In genomic region chr2:155540822-155541458, GRCm38 (mm10) we compare ENCODE assay signal across 9 mouse cellular contexts. TPM values are rescaled to one million over a fixed set of nuclear protein-coding genes. Genes with fewer than 3 reads are reported as not detected.
A peak's percentile ranks its signal among the peaks of the same experiment; 100 is the strongest.
DNase-seq lines count a peak whose midpoint lies in the region; ATAC-seq lines count a peak whose summit lies in the region.
"Had no signal": no experiment of that assay in that cellular context is flagged by ENCODE, and none has a peak within 500 bp of the region (broad histone marks: within the 10 kb centered on the region; RNA-seq: fewer than 3 reads in every experiment).

No protein-coding gene starts in this region.

- no peak overlapping the region for H3K27ac ChIP-seq in midbrain, embryonic 10.5 days (replicated peaks)
- no peak overlapping the region for H3K27ac ChIP-seq in forebrain, embryonic 15.5 days (replicated peaks)
- H3K27ac ChIP-seq: liver, embryonic 14.5 days had no signal

- H3K4me1 ChIP-seq in midbrain, embryonic 10.5 days, result no peaks in the 10 kb centered on the region
- H3K4me1 ChIP-seq in forebrain, embryonic 15.5 days, result no peaks in the 10 kb centered on the region

- DNase-seq in gastrocnemius, adult 18-20 months (ENCODE audit: low spot score), result peak; percentile 85
- DNase-seq in gastrocnemius, postnatal 4 days (ENCODE audit: low spot score in 2 of 2), result no peak
- peak; percentile 40 for DNase-seq in NIH3T3 (ENCODE audit: low read depth)
- DNase-seq in fat pad, adult 2 months (ENCODE audit: extremely low read depth, low read depth, low spot score), result peak; percentile 82
- peak; percentile 70 for DNase-seq in kidney, adult 9 months
- no peak for DNase-seq in retina, postnatal 1 day
- DNase-seq in midbrain, embryonic 10.5 days (ENCODE audit: low spot score), result no peak

- no peak overlapping the region for H3K4me3 ChIP-seq in midbrain, embryonic 10.5 days
- no peak overlapping the region for H3K4me3 ChIP-seq in forebrain, embryonic 15.5 days

- WGBS in midbrain, embryonic 10.5 days, result 80% methylated on average over 6 of the region's 6 CpGs
- 65% methylated on average over 6 of the region's 6 CpGs for WGBS in forebrain, embryonic 15.5 days

- no peaks in the 10 kb centered on the region for H3K9me3 ChIP-seq in midbrain, embryonic 10.5 days (replicated peaks)
- no peaks in the 10 kb centered on the region for H3K9me3 ChIP-seq in forebrain, embryonic 15.5 days

- H3K4me2 ChIP-seq in forebrain, embryonic 15.5 days (replicated peaks), result no peak overlapping the region

- no peaks in the 10 kb centered on the region for H3K36me3 ChIP-seq in midbrain, embryonic 10.5 days
- H3K36me3 ChIP-seq in forebrain, embryonic 15.5 days, result no peaks in the 10 kb centered on the region

- no peak for ATAC-seq in forebrain, embryonic 15.5 days (replicated peaks)

- no peaks in the 10 kb centered on the region for H3K27me3 ChIP-seq in midbrain, embryonic 10.5 days (ENCODE audit: low read depth, poor library complexity, severe bottlenecking)
- H3K27me3 ChIP-seq in forebrain, embryonic 15.5 days, result no peaks in the 10 kb centered on the region

- no peak overlapping the region for H3K9ac ChIP-seq in forebrain, embryonic 15.5 days (replicated peaks)
- H3K9ac ChIP-seq: liver, embryonic 14.5 days had no signal

RNA-seq across cellular contexts. Expression of gene Ggt7, which starts 22.9 kb away (rescaled TPM):
- 1 to 10 TPM; 1.1 to 1.4 TPM for total RNA-seq in gastrocnemius, adult 18-20 months (2021)
- total RNA-seq in gastrocnemius, postnatal 4 days (2021), result 1 to 10 TPM; 1.8 to 2.6 TPM
- 16.0 and 25.2 TPM in 2 replicates for polyA plus RNA-seq in midbrain, embryonic 10.5 days (2016; fragmentation: Nextera tagmentation; extraction: Ambion mirVana)
- polyA plus RNA-seq in forebrain, embryonic 15.5 days (2015; fragmentation: Nextera tagmentation; extraction: Ambion mirVana), result 51.6 and 53.7 TPM in 2 replicates

RNA-seq across cellular contexts. Expression of gene Acss2, which starts 23.2 kb away (rescaled TPM):
- total RNA-seq in gastrocnemius, adult 18-20 months (2021), result 10 to 100 TPM; 24.7 to 47.8 TPM
- total RNA-seq in gastrocnemius, postnatal 4 days (2021), result 10 to 100 TPM; 30.8 to 32.1 TPM
- polyA plus RNA-seq in midbrain, embryonic 10.5 days (2016; fragmentation: Nextera tagmentation; extraction: Ambion mirVana), result 15.9 and 20.3 TPM in 2 replicates
- 21.6 and 22.5 TPM in 2 replicates for polyA plus RNA-seq in forebrain, embryonic 15.5 days (2015; fragmentation: Nextera tagmentation; extraction: Ambion mirVana)

RNA-seq across cellular contexts. Expression of gene Gss, which starts 51.7 kb away (rescaled TPM):
- total RNA-seq in gastrocnemius, adult 18-20 months (2021), result 1 to 10 TPM; 5.2 to 6.2 TPM
- total RNA-seq in gastrocnemius, postnatal 4 days (2021), result 10 to 100 TPM; 12.4 to 14.2 TPM
- polyA plus RNA-seq in midbrain, embryonic 10.5 days (2016; fragmentation: Nextera tagmentation; extraction: Ambion mirVana), result 19.6 and 22.1 TPM in 2 replicates
- polyA plus RNA-seq in forebrain, embryonic 15.5 days (2015; fragmentation: Nextera tagmentation; extraction: Ambion mirVana), result 12.8 and 15.6 TPM in 2 replicates

Comparison
In these comparisons a context has a peak if more than half of its experiments do, and no peak if none do; other contexts are left out.
1. DNase-seq: peak in gastrocnemius, adult 18-20 months (single experiment), NIH3T3 (single experiment), fat pad, adult 2 months (single experiment) and kidney, adult 9 months (single experiment); none in gastrocnemius, postnatal 4 days (0 of 2), retina, postnatal 1 day (single experiment) and midbrain, embryonic 10.5 days (single experiment).